Mouse (Mus musculus) olfactory bulb, adult 2 months (tissue): ENCODE measurements at regions not wholly inside any gene's neighbourhood (a gene's known extent, or its start where the extent isn't known, plus 50 kb on each side); places are given as distances from the start of the nearest gene placed in this dataset.

ENCODE experiments used
- H3K27ac ChIP-seq: fragments of 200-500 bp; 2 replicates; pipeline ENCODE4 v1.5.1; 2012; ENCODE audit warnings: low read depth, low read length; ENCODE audit not compliant: insufficient read depth
- H3K4me1 ChIP-seq: fragments of 200-500 bp; 2 replicates; pipeline ENCODE4 v1.6.1; 2012; ENCODE audit warnings: low read length; ENCODE audit not compliant: control insufficient read depth, insufficient read depth
- H3K4me3 ChIP-seq: fragments of 200-500 bp; 2 replicates; pipeline ENCODE4 v1.5.1; 2012; ENCODE audit warnings: mild to moderate bottlenecking, low read depth, low read length, moderate library complexity; ENCODE audit not compliant: insufficient read depth
- CTCF ChIP-seq: fragments of 200-500 bp; IDR thresholded peaks from 2 replicates; pipeline ENCODE4 v1.5.1; 2012; ENCODE audit warnings: low read depth, mild to moderate bottlenecking, low read length, moderate library complexity; ENCODE audit not compliant: insufficient read depth
- POLR2A ChIP-seq: fragments of 200-500 bp; IDR thresholded peaks from 2 replicates; pipeline ENCODE4 v1.6.1; 2012; ENCODE audit warnings: mild to moderate bottlenecking, low read depth, low read length, moderate library complexity; ENCODE audit not compliant: insufficient read depth
- WGBS: fragments of 180-500 bp; shearing (Covaris S2); methylation state at CpG from one replicate; pipeline ENCODE4 v1.1.7; 2018; 5-methylcytosine and 5-hydroxymethylcytosine counted together

DNA sequence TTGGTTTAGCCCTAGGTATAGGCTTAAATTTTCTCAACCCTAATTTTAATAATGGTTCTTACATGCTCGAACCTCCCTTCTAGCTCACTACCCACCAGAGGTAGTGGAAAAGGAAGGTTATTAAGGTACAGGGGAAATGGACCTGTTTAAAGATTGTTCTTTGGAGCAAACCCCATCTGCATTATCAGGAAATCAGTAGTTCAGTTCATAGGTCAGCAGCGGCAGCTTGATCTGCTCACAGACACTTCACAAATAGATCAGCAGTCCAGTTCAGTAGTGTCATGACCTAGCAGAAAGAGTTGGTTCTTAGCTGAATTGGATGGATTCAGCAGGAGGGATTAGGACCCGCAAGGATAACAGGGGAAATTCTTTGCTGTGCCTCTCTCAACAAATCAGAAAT, 324.4 kb downstream of the Zfp619 start:
- WGBS = 90% methylated on average over 3 of the region's 3 CpGs
- TF ChIP-seq CTCF = no peak
- no peak for TF ChIP-seq POLR2A
- Histone ChIP-seq H3K4me1 (no peaks in the 10 kb centered on the region), H3K4me3 (no peak overlapping the region), H3K27ac (no peak overlapping the region)

DNA sequence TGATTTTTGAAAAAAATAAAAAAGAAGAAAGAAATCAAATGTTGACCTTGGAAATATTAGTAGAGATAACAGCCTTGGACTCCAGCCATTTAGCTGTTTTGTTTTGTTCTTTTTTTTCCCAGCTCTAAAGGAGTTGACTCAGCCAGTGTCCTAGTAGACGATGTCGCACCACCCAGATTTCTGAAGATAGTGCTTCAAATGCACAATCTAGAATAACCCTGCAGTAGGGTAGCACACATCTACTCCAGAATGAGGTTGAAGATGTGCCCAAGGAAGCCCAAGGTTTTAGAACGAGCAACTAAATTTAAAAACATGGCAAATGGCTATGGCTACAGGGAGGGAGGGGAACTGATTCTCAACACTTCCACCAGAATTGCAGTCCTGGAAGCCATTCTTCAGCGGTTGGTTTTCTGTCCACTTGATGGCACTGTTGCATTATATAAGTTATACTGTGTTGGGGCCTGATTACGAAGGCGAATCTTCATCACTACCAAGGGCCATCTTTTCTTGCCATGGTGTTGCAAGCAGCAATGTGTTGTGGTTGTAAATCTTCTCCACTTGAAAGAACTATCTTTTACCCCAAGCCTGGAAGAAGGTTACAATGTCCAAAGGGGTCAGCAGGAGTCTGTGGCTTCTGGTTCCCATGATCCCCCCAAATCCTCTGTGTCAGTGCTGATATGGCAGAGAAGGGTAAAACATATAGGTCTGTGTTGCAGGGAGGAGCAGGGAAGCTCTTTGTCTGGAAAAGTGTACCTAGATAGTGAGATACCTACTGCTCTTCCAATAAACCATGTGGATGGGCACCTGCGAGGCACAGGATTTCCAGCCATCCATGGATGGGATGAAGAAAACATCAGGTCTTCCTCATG, 330.6 kb downstream of the Zfp619 start:
- H3K4me3 ChIP-seq = no peak overlapping the region
- H3K27ac ChIP-seq = no peak overlapping the region

DNA sequence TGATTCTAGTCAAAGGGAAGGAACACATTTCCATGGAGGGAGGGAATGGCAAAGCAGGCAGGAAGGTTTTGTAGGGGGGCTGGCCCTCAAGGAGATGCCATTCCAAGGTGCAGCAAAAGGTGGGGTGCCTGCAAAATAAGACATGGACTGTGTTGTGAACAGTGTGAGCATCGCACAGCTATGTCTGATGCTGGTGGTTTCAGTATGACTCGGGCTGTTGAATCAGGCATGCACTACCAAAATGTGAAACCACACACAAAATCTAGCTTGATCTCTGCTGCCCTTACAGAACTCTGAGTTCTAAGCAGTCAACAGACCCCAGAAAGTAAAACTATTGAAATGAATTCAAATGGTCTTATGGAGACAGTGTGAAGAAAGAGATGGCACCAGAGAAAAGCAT, 339.7 kb downstream of the Zfp619 start:
- WGBS = 95% methylated on average over 2 of the region's 2 CpGs
- TF ChIP-seq POLR2A = no peak
- TF ChIP-seq CTCF = no peak
- Histone ChIP-seq H3K4me3 (no peak overlapping the region), H3K4me1 (no peaks in the 10 kb centered on the region), H3K27ac (no peak overlapping the region)

More for the DNA sequence above, 330.6 kb downstream of the Zfp619 start:
- H3K4me1 ChIP-seq = no peaks in the 10 kb centered on the region
- 38% methylated on average over 7 of the region's 7 CpGs for WGBS
- no peak for TF ChIP-seq CTCF
- no peak for TF ChIP-seq POLR2A

DNA sequence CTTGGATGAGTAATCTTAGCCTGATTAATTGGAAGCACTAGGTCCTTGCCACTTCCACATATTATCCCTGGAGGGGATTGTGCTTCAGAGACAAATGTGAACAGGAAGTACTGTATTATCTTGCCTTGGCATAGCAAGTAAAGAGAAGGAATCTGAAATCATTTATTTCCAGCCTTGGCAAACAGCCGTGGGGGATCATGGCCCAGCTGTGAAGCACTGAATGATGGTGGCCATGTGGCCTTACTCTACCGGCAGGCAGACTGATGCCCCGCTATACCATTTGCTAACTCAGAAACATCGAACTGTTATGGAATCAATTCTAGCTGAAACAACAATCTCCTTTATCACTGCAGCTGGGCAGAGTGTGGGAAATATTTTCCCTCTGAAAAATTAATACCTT, 345.3 kb downstream of the Zfp619 start:
- 67% methylated on average over 4 of the region's 4 CpGs for whole genome bisulfite sequencing
- H3K4me3 ChIP-seq = no peak overlapping the region
- H3K4me1 ChIP-seq = no peaks in the 10 kb centered on the region
- H3K27ac ChIP-seq = no peak overlapping the region
- TF ChIP-seq CTCF = no peak

DNA sequence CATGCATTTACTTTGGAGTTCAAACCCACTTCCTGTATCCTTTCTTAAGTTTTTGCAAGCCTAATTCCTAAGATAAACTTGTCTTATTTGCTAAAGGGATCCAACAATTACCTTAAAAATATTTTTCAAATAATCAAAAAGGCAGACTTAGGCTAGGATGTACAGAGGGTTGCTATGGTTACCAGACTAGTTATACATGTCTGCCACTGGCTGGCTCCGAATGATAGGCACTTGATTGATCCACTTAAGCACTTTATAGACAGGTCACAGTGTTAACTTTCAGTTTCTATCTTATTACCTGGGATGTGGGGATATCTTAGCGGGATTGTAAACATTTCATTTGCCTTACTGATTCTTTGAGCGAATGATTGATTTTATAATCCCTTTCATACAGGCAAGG, 346.6 kb downstream of the Zfp619 start:
- WGBS = 92% methylated on average over 3 of the region's 3 CpGs
- TF ChIP-seq POLR2A = no peak
- TF ChIP-seq CTCF = no peak
- Histone ChIP-seq H3K4me1 (no peaks in the 10 kb centered on the region), H3K27ac (no peak overlapping the region), H3K4me3 (no peak overlapping the region)

DNA sequence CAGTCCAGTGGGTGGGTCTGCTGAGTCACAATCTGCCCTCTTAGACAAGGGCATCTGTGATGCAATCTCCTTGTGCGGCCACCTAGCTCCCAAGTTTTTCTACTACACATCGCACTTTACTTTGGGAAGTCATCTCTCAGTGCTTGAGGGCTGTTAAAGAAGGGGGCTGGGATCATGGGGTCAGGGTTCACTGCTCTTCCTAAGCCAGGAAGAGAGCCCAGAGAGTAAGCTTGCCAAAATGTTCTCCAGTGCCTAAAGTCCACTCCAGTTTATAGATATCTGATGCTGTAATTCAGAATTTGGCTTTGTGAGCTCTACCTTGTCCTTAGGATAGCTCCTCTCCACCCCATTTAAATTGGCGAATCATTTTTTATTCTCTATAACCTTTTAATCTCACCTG, 347.2 kb downstream of the Zfp619 start:
- Histone ChIP-seq H3K27ac (no peak overlapping the region), H3K4me1 (no peaks in the 10 kb centered on the region), H3K4me3 (no peak overlapping the region)
- WGBS = 94% methylated on average over 3 of the region's 3 CpGs
- TF ChIP-seq POLR2A = no peak
- TF ChIP-seq CTCF = no peak

DNA sequence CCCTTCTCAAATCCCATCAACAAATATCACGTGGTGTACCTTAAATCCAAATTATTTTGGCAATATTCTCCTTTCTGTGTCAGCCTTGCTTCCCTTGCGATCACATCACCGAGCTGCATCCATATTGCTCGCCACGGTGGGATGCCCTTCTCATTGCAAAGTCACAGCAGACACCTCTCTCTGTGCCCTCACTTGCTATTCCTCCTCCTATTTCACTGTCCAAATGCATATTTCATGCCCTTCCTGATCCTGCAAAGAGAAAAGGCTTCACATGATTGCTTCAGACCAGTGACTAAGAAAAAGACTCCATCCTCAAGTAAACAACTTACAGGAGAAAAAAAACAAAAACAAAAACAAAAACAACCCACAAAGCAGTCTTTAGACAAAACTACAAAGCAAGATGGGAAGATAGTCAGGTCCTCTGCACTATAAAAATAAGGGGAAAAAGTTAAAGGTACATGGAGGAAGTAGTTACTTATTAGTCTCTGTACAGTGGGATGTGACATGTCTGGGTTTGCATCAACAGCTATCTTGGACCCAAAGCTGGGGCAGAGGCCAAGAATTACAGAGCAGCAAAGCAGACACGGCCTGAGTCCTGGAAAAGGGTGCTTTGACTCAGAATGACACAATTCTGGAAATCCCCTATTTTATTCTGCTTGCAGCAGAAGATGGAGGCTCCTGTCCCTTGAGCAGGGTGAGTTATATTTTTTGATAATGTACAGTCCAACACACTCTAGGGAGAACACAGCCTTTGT, 349.3 kb downstream of the Zfp619 start:
- H3K4me1 ChIP-seq = no peaks in the 10 kb centered on the region
- 79% methylated on average over 6 of the region's 6 CpGs for WGBS
- no peak overlapping the region for H3K27ac ChIP-seq
- H3K4me3 ChIP-seq = no peak overlapping the region
- no peak for TF ChIP-seq CTCF
- no peak for TF ChIP-seq POLR2A

DNA sequence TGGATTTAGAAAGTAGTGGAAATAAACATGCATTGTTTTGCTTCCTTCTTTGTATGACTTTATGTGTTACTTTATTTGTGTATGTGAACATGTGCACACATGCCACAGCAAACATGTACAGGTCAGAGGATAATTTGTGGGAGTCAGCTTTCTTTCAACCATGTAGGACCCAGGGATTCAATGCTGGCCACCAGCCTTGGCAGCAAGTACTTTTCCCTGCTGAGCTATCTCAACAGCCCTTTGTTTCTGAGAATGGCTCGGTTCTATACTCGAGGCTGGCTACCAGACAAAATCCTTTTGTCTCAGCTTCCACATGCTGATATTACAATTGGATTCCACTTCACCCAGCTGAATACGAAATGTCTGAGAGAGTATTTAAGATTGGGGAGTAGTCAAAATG, 349.9 kb downstream of the Zfp619 start:
- Histone ChIP-seq H3K27ac (no peak overlapping the region), H3K4me1 (no peaks in the 10 kb centered on the region), H3K4me3 (no peak overlapping the region)
- no peak for TF ChIP-seq POLR2A
- TF ChIP-seq CTCF = no peak
- WGBS = 30% methylated on average over 3 of the region's 3 CpGs

DNA sequence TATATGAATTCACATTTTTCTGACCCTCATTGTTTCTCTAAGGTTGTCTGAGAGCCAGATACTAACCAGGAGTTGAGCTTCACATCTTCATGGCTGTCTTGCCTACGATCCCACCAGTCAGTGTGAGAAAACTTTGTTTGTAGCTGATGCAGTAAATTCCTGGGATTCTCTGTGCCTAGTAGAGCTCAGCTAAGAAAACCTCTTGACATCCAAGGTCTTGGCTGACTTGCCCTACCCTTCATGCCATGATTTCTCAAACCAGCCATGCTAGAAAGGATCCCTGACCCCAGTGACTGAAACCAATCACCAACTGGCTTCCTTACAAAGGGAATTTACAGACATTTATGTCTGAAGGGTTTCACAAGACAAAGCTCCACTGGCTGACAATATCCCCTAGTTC, 364.5 kb downstream of the Zfp619 start:
- Histone ChIP-seq H3K4me1 (no peaks in the 10 kb centered on the region), H3K4me3 (no peak overlapping the region), H3K27ac (no peak overlapping the region)
- 97% methylated on average over 1 of the region's 1 CpGs for WGBS
- no peak for TF ChIP-seq POLR2A
- no peak for TF ChIP-seq CTCF
